Mouse (Mus musculus): ENCODE results near the gene Cars2. TPM values are rescaled to one million over a fixed set of nuclear protein-coding genes. Genes with fewer than 3 reads are reported as not detected.

Gene Cars2
- polyA plus RNA-seq, 1 experiment: 84.8 TPM

DNA sequence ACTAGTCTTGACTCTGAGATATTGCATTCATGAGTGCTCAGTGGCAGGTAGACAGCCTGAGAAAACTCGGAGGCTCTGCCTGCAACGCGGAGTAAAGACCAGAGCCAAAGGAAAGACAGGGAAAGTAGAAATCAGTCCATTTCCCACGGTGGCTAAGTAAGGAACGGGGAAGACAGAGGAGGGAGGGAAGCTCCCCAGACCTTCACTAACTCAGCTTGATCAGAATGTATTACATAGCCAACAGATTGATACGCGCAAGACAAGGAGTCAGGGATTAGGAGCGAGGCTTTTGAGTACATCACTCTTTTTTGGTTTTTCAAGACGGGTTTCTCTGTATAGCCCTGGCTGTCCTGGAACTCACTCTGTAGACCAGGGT, 73.4 kb downstream of the Cars2 start:
- Histone ChIP-seq H3K4me3 (ENCODE audit: control insufficient read depth, insufficient read depth, low read length) (no peak overlapping the region), H3K36me3 (ENCODE audit: control insufficient read depth, insufficient read depth, low read length) (no peaks in the 10 kb centered on the region), H3K4me1 (replicated peaks; ENCODE audit: control insufficient read depth, insufficient read depth, low read length) (peaks cover 22% of the 10 kb centered on the region), H3K27me3 (ENCODE audit: control insufficient read depth, insufficient read depth, low read length) (peaks cover 25% of the 10 kb centered on the region), H3K27ac (ENCODE audit: control insufficient read depth, insufficient read depth, low read length) (no peak overlapping the region)
- TF ChIP-seq CTCF (IDR thresholded peaks at IDR 0.05; ENCODE audit: borderline replicate concordance, control insufficient read depth, extremely low read depth, insufficient read depth, low read length, poor library complexity) (no peak), POLR2A (IDR thresholded peaks at IDR 0.05; ENCODE audit: control insufficient read depth, extremely low read depth, insufficient read depth, low read length, poor library complexity) (no peak)
- whole genome bisulfite sequencing: 13% methylated on average over 9 of the region's 9 CpGs
- no peak for DNase-seq

DNA sequence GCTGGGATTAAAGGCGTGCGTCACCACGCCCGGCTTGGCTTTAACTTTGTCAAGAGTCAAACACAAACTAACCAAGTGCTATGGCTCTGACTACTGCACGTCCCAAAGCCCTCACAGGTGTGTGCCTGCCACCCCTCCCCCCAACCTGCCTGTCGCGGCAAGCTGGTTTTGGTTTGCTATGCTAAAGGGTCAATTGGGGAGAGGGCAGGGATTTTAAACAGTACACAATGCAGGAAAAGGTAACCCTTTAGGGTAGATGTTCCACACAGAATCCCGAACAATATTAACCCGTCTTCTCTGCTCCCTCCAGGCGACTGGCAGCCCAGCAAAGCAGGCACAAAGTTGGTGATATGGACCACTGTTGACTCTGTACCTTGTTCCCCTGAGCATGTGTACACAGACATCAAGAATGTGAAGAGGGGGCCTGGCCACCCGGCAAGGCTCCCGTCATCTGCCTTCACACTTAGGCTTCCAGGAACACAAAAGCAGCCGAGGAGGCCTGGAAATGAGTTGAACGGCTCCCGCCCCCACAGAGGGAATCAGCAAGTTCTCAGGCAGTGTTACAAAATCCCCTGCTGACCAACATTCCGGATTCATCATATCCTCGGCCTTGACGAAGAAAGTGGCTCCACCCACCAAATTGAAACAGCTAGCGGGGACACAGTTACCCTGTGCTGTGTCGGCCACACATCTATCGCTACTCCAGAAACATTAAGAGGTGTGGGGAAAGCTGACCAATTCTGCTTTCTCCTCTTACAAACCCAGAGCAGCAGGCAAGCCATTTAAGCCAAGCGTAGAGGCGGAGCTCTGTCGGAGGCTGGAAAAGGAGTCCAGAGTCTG, 74.0 kb downstream of the Cars2 start:
- Histone ChIP-seq H3K4me3 (ENCODE audit: control insufficient read depth, insufficient read depth, low read length) (no peak overlapping the region), H3K27me3 (ENCODE audit: control insufficient read depth, insufficient read depth, low read length) (peaks cover 25% of the 10 kb centered on the region), H3K27ac (ENCODE audit: control insufficient read depth, insufficient read depth, low read length) (no peak overlapping the region), H3K4me1 (replicated peaks; ENCODE audit: control insufficient read depth, insufficient read depth, low read length) (peaks cover 22% of the 10 kb centered on the region), H3K36me3 (ENCODE audit: control insufficient read depth, insufficient read depth, low read length) (no peaks in the 10 kb centered on the region)
- 34% methylated on average over 24 of the region's 24 CpGs for whole genome bisulfite sequencing
- DNase-seq: no peak
- TF ChIP-seq POLR2A (IDR thresholded peaks at IDR 0.05; ENCODE audit: control insufficient read depth, extremely low read depth, insufficient read depth, low read length, poor library complexity) (no peak), CTCF (IDR thresholded peaks at IDR 0.05; ENCODE audit: borderline replicate concordance, control insufficient read depth, extremely low read depth, insufficient read depth, low read length, poor library complexity) (no peak)

DNA sequence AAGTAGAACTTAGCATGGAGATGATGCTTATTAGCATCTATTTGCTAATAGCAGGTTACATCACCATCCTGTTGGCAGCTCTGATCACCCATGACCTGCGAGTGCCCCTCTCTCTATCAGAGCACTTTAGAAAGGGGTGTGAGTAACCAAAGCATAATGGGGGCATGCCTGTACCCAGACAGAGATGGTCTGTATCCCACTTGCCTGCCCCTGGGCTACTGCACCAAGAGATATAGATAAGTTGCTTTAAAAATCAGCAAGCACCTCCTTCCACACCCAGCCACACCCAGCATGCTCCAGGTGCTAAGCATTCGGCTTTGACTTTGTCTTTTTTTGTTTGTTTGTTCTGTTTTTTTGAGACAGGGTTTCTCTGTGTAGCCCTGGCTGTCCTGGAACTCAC, 74.7 kb downstream of the Cars2 start:
- H3K36me3 ChIP-seq (ENCODE audit: control insufficient read depth, insufficient read depth, low read length): no peaks in the 10 kb centered on the region
- TF ChIP-seq CTCF (IDR thresholded peaks at IDR 0.05; ENCODE audit: borderline replicate concordance, control insufficient read depth, extremely low read depth, insufficient read depth, low read length, poor library complexity) (no peak), POLR2A (IDR thresholded peaks at IDR 0.05; ENCODE audit: control insufficient read depth, extremely low read depth, insufficient read depth, low read length, poor library complexity) (no peak)
- WGBS: 60% methylated on average over 2 of the region's 2 CpGs
- no peak overlapping the region for H3K27ac ChIP-seq (ENCODE audit: control insufficient read depth, insufficient read depth, low read length)
- no peak overlapping the region for H3K4me3 ChIP-seq (ENCODE audit: control insufficient read depth, insufficient read depth, low read length)
- peaks cover 22% of the 10 kb centered on the region for H3K4me1 ChIP-seq (replicated peaks; ENCODE audit: control insufficient read depth, insufficient read depth, low read length)
- H3K27me3 ChIP-seq (ENCODE audit: control insufficient read depth, insufficient read depth, low read length): peaks cover 25% of the 10 kb centered on the region
- DNase-seq: no peak

DNA sequence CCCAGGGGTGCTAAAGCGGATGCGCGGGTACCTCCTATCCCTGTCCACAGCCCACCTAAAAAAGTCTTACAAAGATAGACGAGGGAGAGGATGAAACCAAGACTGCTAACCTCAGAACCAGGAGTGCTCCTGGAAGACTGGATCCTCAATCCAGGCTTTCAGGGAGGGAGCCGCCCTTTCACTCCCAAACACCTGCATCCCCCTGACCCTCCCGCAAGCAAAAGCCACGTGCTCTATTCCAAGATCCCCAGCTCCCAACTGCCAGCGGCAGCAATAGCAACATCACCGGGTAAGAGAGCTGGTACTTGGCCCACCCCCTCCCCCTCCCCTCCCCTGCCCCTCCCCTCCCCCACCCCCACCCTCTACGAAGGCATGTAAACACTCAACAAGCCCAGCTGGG, 75.2 kb downstream of the Cars2 start:
- WGBS: 52% methylated on average over 10 of the region's 10 CpGs
- Histone ChIP-seq H3K27ac (ENCODE audit: control insufficient read depth, insufficient read depth, low read length) (no peak overlapping the region), H3K4me3 (ENCODE audit: control insufficient read depth, insufficient read depth, low read length) (no peak overlapping the region), H3K27me3 (ENCODE audit: control insufficient read depth, insufficient read depth, low read length) (peaks cover 25% of the 10 kb centered on the region), H3K4me1 (replicated peaks; ENCODE audit: control insufficient read depth, insufficient read depth, low read length) (peaks cover 22% of the 10 kb centered on the region), H3K36me3 (ENCODE audit: control insufficient read depth, insufficient read depth, low read length) (no peaks in the 10 kb centered on the region)
- TF ChIP-seq CTCF (IDR thresholded peaks at IDR 0.05; ENCODE audit: borderline replicate concordance, control insufficient read depth, extremely low read depth, insufficient read depth, low read length, poor library complexity) (no peak), POLR2A (IDR thresholded peaks at IDR 0.05; ENCODE audit: control insufficient read depth, extremely low read depth, insufficient read depth, low read length, poor library complexity) (no peak)
- no peak for DNase-seq

DNA sequence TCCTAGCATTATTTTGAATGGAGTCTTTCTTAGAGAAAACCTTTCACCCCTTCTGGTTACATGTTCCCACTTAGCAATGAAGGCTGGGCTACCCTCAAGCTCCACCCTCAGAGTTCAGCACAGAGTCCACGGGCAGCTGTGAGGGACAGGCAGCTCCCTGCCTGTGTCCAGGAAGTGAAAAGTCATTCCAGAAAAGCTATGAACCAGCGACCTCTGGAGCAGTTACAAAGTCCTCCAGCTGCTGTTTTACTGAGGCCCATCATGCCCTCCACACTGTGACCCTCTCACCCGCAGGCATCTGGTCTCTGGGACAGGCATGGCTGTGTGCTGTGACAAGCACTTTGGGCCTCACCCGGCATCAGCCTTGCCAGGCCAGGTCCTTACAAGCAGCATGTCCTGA, 77.5 kb downstream of the Cars2 start:
- Histone ChIP-seq H3K27me3 (ENCODE audit: control insufficient read depth, insufficient read depth, low read length) (peaks cover 17% of the 10 kb centered on the region), H3K36me3 (ENCODE audit: control insufficient read depth, insufficient read depth, low read length) (no peaks in the 10 kb centered on the region), H3K4me1 (replicated peaks; ENCODE audit: control insufficient read depth, insufficient read depth, low read length) (peaks cover 18% of the 10 kb centered on the region), H3K27ac (ENCODE audit: control insufficient read depth, insufficient read depth, low read length) (no peak overlapping the region), H3K4me3 (ENCODE audit: control insufficient read depth, insufficient read depth, low read length) (no peak overlapping the region)
- TF ChIP-seq POLR2A (IDR thresholded peaks at IDR 0.05; ENCODE audit: control insufficient read depth, extremely low read depth, insufficient read depth, low read length, poor library complexity) (no peak), CTCF (IDR thresholded peaks at IDR 0.05; ENCODE audit: borderline replicate concordance, control insufficient read depth, extremely low read depth, insufficient read depth, low read length, poor library complexity) (no peak)
- no peak for DNase-seq
- 75% methylated on average over 4 of the region's 4 CpGs for WGBS

DNA sequence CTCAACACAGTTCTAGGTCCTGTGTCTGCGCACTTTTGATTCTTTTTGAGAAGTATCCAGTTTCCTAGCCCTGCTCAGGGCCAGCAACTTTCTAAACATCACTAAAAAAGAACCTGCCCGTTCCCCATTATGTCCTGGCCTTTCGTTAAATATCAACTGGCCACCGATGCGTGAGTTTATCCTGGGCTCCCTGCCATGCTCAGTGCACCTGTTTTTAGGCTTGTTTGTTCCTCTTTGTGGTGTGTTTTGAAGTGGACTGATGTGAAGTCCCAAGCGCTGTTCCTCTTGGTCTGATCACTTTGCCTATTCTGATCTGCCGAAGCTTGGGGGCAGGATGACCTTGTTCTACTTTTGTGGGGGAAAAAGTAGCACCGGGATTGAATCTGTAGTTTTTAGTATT, 79.3 kb downstream of the Cars2 start:
- 24% methylated on average over 8 of the region's 8 CpGs for WGBS

More for the DNA sequence above, 79.3 kb downstream of the Cars2 start:
- Histone ChIP-seq H3K27me3 (ENCODE audit: control insufficient read depth, insufficient read depth, low read length) (peaks cover 4% of the 10 kb centered on the region; the same call in 1 of the 2 replicates), H3K36me3 (ENCODE audit: control insufficient read depth, insufficient read depth, low read length) (no peaks in the 10 kb centered on the region), H3K4me1 (replicated peaks; ENCODE audit: control insufficient read depth, insufficient read depth, low read length) (peaks cover 5% of the 10 kb centered on the region; the same call in 1 of the 2 replicates), H3K27ac (ENCODE audit: control insufficient read depth, insufficient read depth, low read length) (no peak overlapping the region), H3K4me3 (ENCODE audit: control insufficient read depth, insufficient read depth, low read length) (no peak overlapping the region)
- no peak for TF ChIP-seq POLR2A (IDR thresholded peaks at IDR 0.05; ENCODE audit: control insufficient read depth, extremely low read depth, insufficient read depth, low read length, poor library complexity)
- no peak for TF ChIP-seq CTCF (IDR thresholded peaks at IDR 0.05; ENCODE audit: borderline replicate concordance, control insufficient read depth, extremely low read depth, insufficient read depth, low read length, poor library complexity)
- no peak for DNase-seq

Measured in thymus, adult 2 months (tissue).